In genomic region chr3:137780029-137780428, GRCm38 (mm10) we compare ENCODE assay signal across 10 mouse cellular contexts.
DNase-seq lines count a peak whose midpoint lies in the region; ATAC-seq and TF ChIP-seq lines count a peak whose summit lies in the region.
"Had no signal": no experiment of that assay in that cellular context is flagged by ENCODE, and none has a peak within 500 bp of the region (broad histone marks: within the 10 kb centered on the region; RNA-seq: fewer than 3 reads in every experiment).

No protein-coding gene starts in this region.

- no peak for TF ChIP-seq CTCF in E14TG2a.4 (conservative IDR thresholded peaks at IDR 0.05; ENCODE audit: low read length)

- H3K9me3 ChIP-seq in heart, embryonic 12.5 days (replicated peaks): no peaks in the 10 kb centered on the region
- H3K9me3 ChIP-seq in E14TG2a.4 (ENCODE audit: low read length): peaks cover 10% of the 10 kb centered on the region
- H3K9me3 ChIP-seq in forebrain, embryonic 10.5 days: no peaks in the 10 kb centered on the region
- H3K9me3 ChIP-seq in limb, embryonic 12.5 days: no peaks in the 10 kb centered on the region

- no peak overlapping the region for H3K9ac ChIP-seq in heart, embryonic 12.5 days
- no peak overlapping the region for H3K9ac ChIP-seq in limb, embryonic 12.5 days (replicated peaks)

- intact Hi-C loops in heart, postnatal 14 days (cut with DNase I): loop anchor here (5.0 kb wide), 1 partner anchor 652 kb away; no protein-coding TSS in a partner anchor

- H3K4me1 ChIP-seq in heart, embryonic 12.5 days (replicated peaks): peaks cover 37% of the 10 kb centered on the region
- H3K4me1 ChIP-seq in E14TG2a.4 (replicated peaks; ENCODE audit: low read depth, low read length): peaks cover 62% of the 10 kb centered on the region
- peaks cover 33% of the 10 kb centered on the region for H3K4me1 ChIP-seq in forebrain, embryonic 10.5 days
- H3K4me1 ChIP-seq in limb, embryonic 12.5 days (replicated peaks): peaks cover 5% of the 10 kb centered on the region; the same call in 1 of the 2 replicates

- DNase-seq in heart, postnatal 14 days: no peak
- no peak for DNase-seq in forebrain, embryonic 10.5 days (ENCODE audit: extremely low spot score, low spot score)
- no peak for DNase-seq in yolk sac, embryonic 10.5 days (ENCODE audit: low spot score)
- DNase-seq in adrenal gland, postnatal 10 days: no peak
- no peak for DNase-seq in thymus, postnatal 14 days
- DNase-seq: cerebellum, adult 8-10 months had no signal

- no peaks in the 10 kb centered on the region for H3K36me3 ChIP-seq in heart, embryonic 12.5 days
- no peaks in the 10 kb centered on the region for H3K36me3 ChIP-seq in E14TG2a.4 (ENCODE audit: insufficient read depth, low read length)
- no peaks in the 10 kb centered on the region for H3K36me3 ChIP-seq in forebrain, embryonic 10.5 days (replicated peaks)
- no peaks in the 10 kb centered on the region for H3K36me3 ChIP-seq in limb, embryonic 12.5 days

- H3K4me3 ChIP-seq in heart, embryonic 12.5 days: peak overlapping the region; percentile 20; the same call in 1 of the 2 replicates
- H3K4me3 ChIP-seq in E14TG2a.4 (replicated peaks; ENCODE audit: low read length): peak overlapping the region; percentile 43; the same call in 1 of the 2 replicates
- H3K4me3 ChIP-seq in forebrain, embryonic 10.5 days: peak overlapping the region; percentile 27
- H3K4me3 ChIP-seq in limb, embryonic 12.5 days (replicated peaks): no peak overlapping the region

- WGBS in heart, embryonic 12.5 days: 6% methylated on average over 11 of the region's 11 CpGs
- 5% methylated on average over 11 of the region's 11 CpGs for WGBS in forebrain, embryonic 10.5 days
- WGBS in limb, embryonic 12.5 days: 4% methylated on average over 11 of the region's 11 CpGs

- H3K27ac ChIP-seq in heart, embryonic 12.5 days (ENCODE audit: poor library complexity, severe bottlenecking): no peak overlapping the region
- 0 out of 2 replicates have a peak overlapping the region, but pooled peaks have one; percentile 25 for H3K27ac ChIP-seq in forebrain, embryonic 10.5 days
- no peak overlapping the region for H3K27ac ChIP-seq in limb, embryonic 12.5 days

- no peak for ATAC-seq in heart, embryonic 12.5 days (ENCODE audit: insufficient number of reproducible peaks, low FRiP score)
- ATAC-seq in limb, embryonic 12.5 days (ENCODE audit: insufficient number of reproducible peaks, insufficient read depth, low FRiP score, low TSS enrichment, low read depth): no peak
- ATAC-seq: activated CD4-positive, CD25-positive, alpha-beta regulatory T cell, adult 4 months had no signal

- H3K27me3 ChIP-seq in heart, embryonic 12.5 days (replicated peaks): peaks cover 6% of the 10 kb centered on the region; the same call in 1 of the 2 replicates
- H3K27me3 ChIP-seq in E14TG2a.4 (ENCODE audit: insufficient read depth, low read length): 0 out of 2 replicates have a peak, but pooled peaks cover 4% of the 10 kb centered on the region
- H3K27me3 ChIP-seq in forebrain, embryonic 10.5 days (ENCODE audit: poor library complexity, severe bottlenecking): peaks cover 39% of the 10 kb centered on the region
- H3K27me3 ChIP-seq in limb, embryonic 12.5 days: peaks cover 31% of the 10 kb centered on the region

- peak overlapping the region; percentile 61 for H3K4me2 ChIP-seq in heart, embryonic 12.5 days
- peak overlapping the region; percentile 35 for H3K4me2 ChIP-seq in limb, embryonic 12.5 days
